Mouse (Mus musculus): ENCODE measurements around the gene Mcmbp.

- TF ChIP-seq CTCF (IDR thresholded peaks at IDR 0.05; ENCODE audit: control insufficient read depth, insufficient read depth, low read length) (no peak), POLR2A (IDR thresholded peaks at IDR 0.05; ENCODE audit: borderline replicate concordance, control insufficient read depth, low read depth, low read length) (no peak)
These were observed 12.6 kb downstream of the Mcmbp start for GRCm38 (mm10) chr7:128727701-128728100.
